Mouse (Mus musculus) stomach, postnatal 0 days (tissue): ENCODE data around the gene Prss57.
A peak's percentile ranks its signal among the peaks of the same experiment; 100 is the strongest.

Experiments
- CTCF ChIP-seq: IDR thresholded peaks from 2 replicates; pipeline ENCODE4 v1.5.1; 2016; ENCODE audit warnings: antibody characterized with exemption, low read depth, mild to moderate bottlenecking, moderate library complexity
- EP300 ChIP-seq: optimal IDR thresholded peaks from 2 replicates; pipeline ENCODE3; 2016; ENCODE audit warnings: antibody characterized with exemption

DNA sequence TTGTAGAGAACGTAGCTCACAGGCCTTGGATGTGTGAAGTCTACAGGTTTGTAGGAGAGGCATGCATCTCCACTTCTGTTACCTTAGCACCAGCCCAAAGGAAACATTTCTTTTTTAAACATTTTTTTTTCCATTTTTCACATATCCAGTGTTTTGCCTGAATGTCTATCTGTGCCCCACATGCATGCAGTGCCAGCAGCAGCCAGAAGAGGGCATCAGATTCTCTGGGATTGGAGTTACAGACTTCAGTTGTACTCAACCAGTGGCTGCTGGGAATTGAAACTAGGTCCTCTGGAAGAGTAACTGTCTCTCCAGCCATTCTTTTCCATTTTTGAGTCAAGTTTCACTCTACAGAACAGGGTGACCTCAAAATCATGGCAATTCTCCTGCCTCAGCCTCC, 58.3 kb downstream of the Prss57 start:
- TF ChIP-seq CTCF = peak; percentile 65
- no peak for TF ChIP-seq EP300
